Mouse (Mus musculus) neural tube, embryonic 14.5 days (tissue): ENCODE measurements at regions not wholly inside any gene's neighbourhood (a gene's known extent, or its start where the extent isn't known, plus 50 kb on each side); places are given as distances from the start of the nearest gene placed in this dataset.

Experiments used
- ATAC-seq: fragments of 200-750 bp; cut with Nextera tagmentation; 2 replicates; pipeline ENCODE4 v1.8.0; 2017; ENCODE audit warnings: low read depth, mild to moderate bottlenecking, moderate TSS enrichment, moderate library complexity
- H3K27ac ChIP-seq: fragments of 300-500 bp; sonication (generic); 2 replicates; pipeline ENCODE4 v1.5.1; 2014; ENCODE audit warnings: low read depth, mild to moderate bottlenecking, control low read depth, low read length, moderate library complexity, mixed read lengths
- H3K27me3 ChIP-seq: fragments of 300-500 bp; sonication (generic); 2 replicates; pipeline ENCODE4 v1.6.1; 2014; ENCODE audit warnings: low read length; ENCODE audit not compliant: control insufficient read depth, insufficient read depth
- H3K36me3 ChIP-seq: fragments of 300-500 bp; sonication (generic); 2 replicates; pipeline ENCODE4 v1.6.1; 2014; ENCODE audit warnings: low read length, mixed read lengths; ENCODE audit not compliant: control insufficient read depth, insufficient read depth
- H3K4me1 ChIP-seq: fragments of 300-500 bp; sonication (generic); 2 replicates; pipeline ENCODE4 v1.6.1; 2014; ENCODE audit warnings: low read length; ENCODE audit not compliant: control insufficient read depth, insufficient read depth
- H3K4me2 ChIP-seq: fragments of 300-500 bp; sonication (generic); 2 replicates; pipeline ENCODE4 v1.6.1; 2014; ENCODE audit warnings: mild to moderate bottlenecking, low read depth, low read length, control low read depth
- H3K4me3 ChIP-seq: fragments of 300-500 bp; sonication (generic); 2 replicates; pipeline ENCODE4 v1.5.1; 2014; ENCODE audit warnings: low read depth, low read length, control low read depth, mixed read lengths
- H3K9ac ChIP-seq: fragments of 300-500 bp; sonication (generic); replicated peaks from 2 replicates; pipeline ENCODE4 v1.6.1; 2014; ENCODE audit warnings: low read depth, mild to moderate bottlenecking, control low read depth, low read length, mixed read lengths
- H3K9me3 ChIP-seq: fragments of 300-500 bp; sonication (generic); 2 replicates; pipeline ENCODE4 v1.6.1; 2016; ENCODE audit warnings: low read length; ENCODE audit not compliant: control insufficient read depth
- WGBS: fragments of 180-500 bp; shearing (Covaris S2); extraction: QIAGEN DNeasy Blood & Tissue Kit; methylation state at CpG from one replicate; pipeline ENCODE4 v1.1.7; 2014; 5-methylcytosine and 5-hydroxymethylcytosine counted together

GRCm38 (mm10) chr10:117896911-117897643 lies 51.2 kb upstream of the Rap1b start:
- Histone ChIP-seq H3K4me1 (no peaks in the 10 kb centered on the region), H3K27ac (no peak overlapping the region), H3K9ac (no peak overlapping the region), H3K36me3 (no peaks in the 10 kb centered on the region), H3K4me2 (no peak overlapping the region), H3K27me3 (no peaks in the 10 kb centered on the region), H3K4me3 (no peak overlapping the region), H3K9me3 (no peaks in the 10 kb centered on the region)
- 82% methylated on average over 12 of the region's 12 CpGs for WGBS
- ATAC-seq: no peak

DNA sequence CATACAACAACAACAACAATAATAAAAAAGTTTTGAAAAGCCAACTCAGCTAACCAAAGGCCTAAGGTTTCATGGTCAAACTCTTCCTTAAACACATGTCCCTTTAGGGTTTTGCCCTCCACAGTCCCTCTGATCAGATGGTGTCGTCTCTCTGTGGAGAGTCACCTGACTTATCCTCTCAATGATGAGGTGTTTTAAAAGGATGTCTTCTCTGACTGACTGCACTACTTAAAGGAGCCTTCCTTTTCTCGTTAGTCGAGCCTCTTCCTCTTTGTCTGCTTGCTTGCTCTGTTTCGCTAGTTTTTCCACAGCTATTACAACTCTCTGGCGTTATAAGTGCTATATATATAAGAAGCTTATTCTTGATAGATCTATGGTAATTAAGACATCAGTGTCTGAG lies 51.9 kb upstream of the Rap1b start:
- Histone ChIP-seq H3K9me3 (no peaks in the 10 kb centered on the region), H3K36me3 (no peaks in the 10 kb centered on the region), H3K4me1 (no peaks in the 10 kb centered on the region), H3K4me3 (no peak overlapping the region), H3K9ac (no peak overlapping the region), H3K27me3 (no peaks in the 10 kb centered on the region), H3K4me2 (no peak overlapping the region), H3K27ac (no peak overlapping the region)
- no peak for ATAC-seq
- 87% methylated on average over 5 of the region's 5 CpGs for WGBS

GRCm38 (mm10) chr10:117898391-117898790 lies 52.6 kb upstream of the Rap1b start:
- H3K9me3 ChIP-seq: no peaks in the 10 kb centered on the region
- H3K4me1 ChIP-seq: no peaks in the 10 kb centered on the region
- WGBS: 96% methylated on average over 3 of the region's 3 CpGs
- H3K4me3 ChIP-seq: no peak overlapping the region
- H3K27me3 ChIP-seq: no peaks in the 10 kb centered on the region
- no peak overlapping the region for H3K4me2 ChIP-seq
- ATAC-seq: no peak
- no peak overlapping the region for H3K27ac ChIP-seq
- H3K9ac ChIP-seq: no peak overlapping the region
- H3K36me3 ChIP-seq: no peaks in the 10 kb centered on the region

DNA sequence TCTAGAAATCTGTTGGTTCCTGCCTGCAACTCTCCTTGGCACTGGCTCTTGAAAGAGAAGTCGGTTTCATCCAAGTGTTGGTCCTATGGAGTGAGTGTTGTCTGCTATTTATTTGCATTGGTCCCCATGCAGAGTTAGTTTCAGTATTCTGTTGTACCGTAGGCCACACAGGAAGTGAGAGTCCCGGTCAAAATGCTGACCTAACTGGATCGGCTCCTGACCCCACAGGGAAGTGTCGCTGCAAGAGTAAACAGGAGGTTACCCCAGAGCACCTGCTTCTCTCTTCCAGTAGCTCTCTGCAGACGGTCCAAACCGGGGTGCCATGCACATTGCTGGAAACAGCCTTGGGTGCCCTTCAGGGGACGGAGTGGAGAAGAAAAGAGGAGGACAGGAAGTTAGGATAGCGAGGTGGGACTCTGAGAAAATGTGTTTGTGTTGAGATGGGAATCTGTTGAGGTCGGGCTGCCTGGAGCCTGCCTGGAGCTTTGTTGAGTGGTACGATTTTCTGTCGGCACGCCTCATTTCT lies 53.6 kb upstream of the Rap1b start:
- Histone ChIP-seq H3K27me3 (no peaks in the 10 kb centered on the region), H3K4me3 (no peak overlapping the region), H3K9me3 (no peaks in the 10 kb centered on the region), H3K27ac (no peak overlapping the region), H3K36me3 (no peaks in the 10 kb centered on the region), H3K4me1 (no peaks in the 10 kb centered on the region), H3K4me2 (no peak overlapping the region), H3K9ac (no peak overlapping the region)
- 71% methylated on average over 13 of the region's 13 CpGs for WGBS
- no peak for ATAC-seq

GRCm38 (mm10) chr10:117905666-117906266 lies 59.9 kb upstream of the Rap1b start:
- Histone ChIP-seq H3K36me3 (no peaks in the 10 kb centered on the region), H3K27me3 (no peaks in the 10 kb centered on the region), H3K27ac (no peak overlapping the region), H3K4me1 (no peaks in the 10 kb centered on the region), H3K9me3 (no peaks in the 10 kb centered on the region), H3K9ac (peak overlapping the region; percentile 44; the same call in 1 of the 2 replicates), H3K4me2 (peak overlapping the region; percentile 71), H3K4me3 (peak overlapping the region; percentile 32)
- ATAC-seq: no peak
- 21% methylated on average over 27 of the region's 27 CpGs for WGBS

- H3K9me3 ChIP-seq: no peaks in the 10 kb centered on the region
- H3K27ac ChIP-seq: no peak overlapping the region
- no peaks in the 10 kb centered on the region for H3K36me3 ChIP-seq
These were observed 60.5 kb upstream of the Rap1b start for GRCm38 (mm10) chr10:117906267-117906811.

DNA sequence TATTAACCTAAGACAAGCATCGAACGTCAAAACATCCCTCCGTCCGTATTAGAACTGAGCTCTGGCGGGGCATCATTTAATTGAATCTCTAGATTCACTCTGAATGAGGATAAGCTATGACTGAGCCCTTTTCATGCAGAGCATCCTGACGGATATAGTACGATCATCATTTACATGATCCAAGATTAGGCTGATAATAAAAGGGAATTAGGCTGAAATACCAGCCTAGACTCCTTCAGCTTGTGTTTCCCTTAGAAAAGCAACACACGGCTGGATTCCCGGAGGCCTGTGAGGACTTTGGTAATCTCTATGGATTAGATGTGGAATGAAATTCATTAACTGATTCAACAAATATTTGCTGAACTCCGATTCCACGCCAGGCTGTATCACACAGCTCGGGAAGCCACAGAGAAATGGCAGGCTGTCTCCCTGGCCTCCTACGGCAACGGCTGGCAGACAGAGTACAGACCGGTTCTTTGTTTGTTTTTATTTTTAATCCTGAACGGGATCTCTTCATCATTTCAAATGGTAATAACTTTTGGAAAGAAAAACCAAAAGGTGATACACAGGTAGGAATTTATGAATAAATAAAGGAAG lies 62.3 kb upstream of the Rap1b start:
- H3K27ac ChIP-seq: no peak overlapping the region
- no peak overlapping the region for H3K4me2 ChIP-seq
- 75% methylated on average over 16 of the region's 16 CpGs for WGBS
- H3K27me3 ChIP-seq: no peaks in the 10 kb centered on the region
- no peaks in the 10 kb centered on the region for H3K36me3 ChIP-seq
- no peaks in the 10 kb centered on the region for H3K4me1 ChIP-seq
- no peaks in the 10 kb centered on the region for H3K9me3 ChIP-seq
- no peak overlapping the region for H3K9ac ChIP-seq
- no peak overlapping the region for H3K4me3 ChIP-seq
- ATAC-seq: no peak

More at GRCm38 (mm10) chr10:117906267-117906811, 60.5 kb upstream of the Rap1b start:
- Histone ChIP-seq H3K4me1 (no peaks in the 10 kb centered on the region), H3K4me3 (peak overlapping the region; percentile 32), H3K4me2 (peak overlapping the region; percentile 71), H3K9ac (no peak overlapping the region), H3K27me3 (no peaks in the 10 kb centered on the region)
- ATAC-seq: peak; percentile 86
- 33% methylated on average over 11 of the region's 11 CpGs for WGBS

- Histone ChIP-seq H3K9me3 (no peaks in the 10 kb centered on the region), H3K36me3 (no peaks in the 10 kb centered on the region), H3K4me3 (no peak overlapping the region), H3K4me2 (no peak overlapping the region), H3K27me3 (no peaks in the 10 kb centered on the region), H3K4me1 (no peaks in the 10 kb centered on the region), H3K27ac (no peak overlapping the region), H3K9ac (no peak overlapping the region)
- no peak for ATAC-seq
- WGBS: 89% methylated on average over 4 of the region's 4 CpGs
These were observed 63.3 kb upstream of the Rap1b start for GRCm38 (mm10) chr10:117909155-117909554.

DNA sequence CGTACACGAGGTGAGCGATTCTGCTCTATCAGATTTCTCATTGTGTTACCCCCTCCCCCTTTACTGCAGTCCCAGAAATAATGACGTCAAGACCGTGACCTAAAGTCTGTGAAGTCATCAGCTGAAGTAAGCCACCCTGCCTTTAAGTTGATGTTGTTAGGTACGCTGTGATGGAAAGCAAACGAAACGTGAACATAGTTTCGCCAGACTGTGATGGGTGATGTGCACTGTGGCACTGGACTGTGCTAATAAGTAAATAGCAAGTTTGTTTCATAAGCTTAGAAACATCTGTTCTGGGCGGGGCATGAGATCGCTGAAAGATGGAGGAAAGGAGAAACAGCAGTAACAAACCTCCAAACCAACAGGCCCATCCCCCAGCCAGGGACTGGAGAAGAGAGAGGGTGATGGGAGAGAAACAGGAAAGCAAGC lies 64.0 kb upstream of the Rap1b start:
- Histone ChIP-seq H3K4me3 (no peak overlapping the region), H3K4me1 (no peaks in the 10 kb centered on the region), H3K27ac (no peak overlapping the region), H3K36me3 (no peaks in the 10 kb centered on the region), H3K9ac (no peak overlapping the region), H3K27me3 (no peaks in the 10 kb centered on the region), H3K4me2 (no peak overlapping the region), H3K9me3 (no peaks in the 10 kb centered on the region)
- 83% methylated on average over 11 of the region's 11 CpGs for WGBS
- ATAC-seq: no peak
